Comparison of ENCODE assay signal across 9 mouse cellular contexts in the genomic region with DNA sequence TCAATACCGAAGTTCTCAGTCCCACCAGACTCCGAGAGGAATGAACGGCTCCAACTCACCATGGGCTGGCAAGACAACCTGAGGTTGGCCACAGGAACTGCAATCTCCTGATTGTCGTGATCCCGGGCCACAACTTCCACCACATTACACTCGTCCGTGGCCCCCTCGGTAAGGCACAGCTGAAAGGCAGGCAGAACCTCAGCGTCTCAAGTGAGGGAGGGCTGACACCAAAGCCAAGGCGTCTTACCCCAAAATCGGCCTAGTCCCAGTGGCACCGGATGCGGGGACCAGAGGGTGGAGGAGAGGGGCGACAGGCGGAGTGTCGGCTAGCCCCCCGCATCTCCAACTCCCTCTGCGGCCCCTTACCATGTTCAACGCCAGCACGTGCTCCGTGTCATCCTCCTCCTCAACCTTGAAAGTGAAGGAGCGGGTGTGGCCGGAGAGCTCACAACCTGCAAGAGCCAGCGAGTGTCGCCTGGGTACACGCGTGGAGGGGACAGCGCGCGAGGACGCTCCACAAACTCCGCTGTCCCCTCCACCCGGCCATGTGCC. TPM values are rescaled to one million over a fixed set of nuclear protein-coding genes. Genes with fewer than 3 reads are reported as not detected.
DNase-seq lines count a peak whose midpoint lies in the region; ATAC-seq and TF ChIP-seq lines count a peak whose summit lies in the region.
"Had no signal": no experiment of that assay in that cellular context is flagged by ENCODE, and none has a peak within 500 bp of the region (broad histone marks: within the 10 kb centered on the region; RNA-seq: fewer than 3 reads in every experiment).

No protein-coding gene starts in this region.

- TF ChIP-seq POLR2A in small intestine, adult 2 months (IDR thresholded peaks at IDR 0.05; ENCODE audit: low read depth, low read length): no peak

- intact Hi-C loops in left cerebral cortex, postnatal 14 days (cut with DNase I): loop anchor here (5.0 kb wide), 1 partner anchor 91 kb away; no protein-coding TSS in a partner anchor

- H3K9ac ChIP-seq in lung, embryonic 16.5 days (ENCODE audit: low read length): peak overlapping the region; percentile 74
- peak overlapping the region; percentile 61 for H3K9ac ChIP-seq in forebrain, postnatal 0 days
- H3K9ac ChIP-seq in liver, embryonic 12.5 days: peak overlapping the region; percentile 94

- H3K4me2 ChIP-seq in lung, embryonic 16.5 days (ENCODE audit: low read depth, low read length): peak overlapping the region; percentile 91
- peak overlapping the region; percentile 91 for H3K4me2 ChIP-seq in forebrain, postnatal 0 days (ENCODE audit: low read depth)
- peak overlapping the region; percentile 97 for H3K4me2 ChIP-seq in liver, embryonic 12.5 days

- ATAC-seq in lung, embryonic 16.5 days (ENCODE audit: low read depth): peak; percentile 2; the same call in 1 of the 2 replicates
- ATAC-seq in forebrain, postnatal 0 days: no peak; the same call in 1 of the 2 replicates
- peak; percentile 34; the same call in 1 of the 2 replicates for ATAC-seq in liver, embryonic 12.5 days

- no peaks in the 10 kb centered on the region for H3K9me3 ChIP-seq in lung, embryonic 16.5 days (ENCODE audit: control insufficient read depth, low read length)
- H3K9me3 ChIP-seq in forebrain, postnatal 0 days (ENCODE audit: low read length): no peaks in the 10 kb centered on the region
- no peaks in the 10 kb centered on the region for H3K9me3 ChIP-seq in liver, embryonic 12.5 days (replicated peaks)

- no peak for TF ChIP-seq CTCF in forebrain, postnatal 0 days (IDR thresholded peaks at IDR 0.05; ENCODE audit: low read depth)
- TF ChIP-seq CTCF in small intestine, adult 2 months (IDR thresholded peaks at IDR 0.05; ENCODE audit: extremely low read depth, insufficient read length, insufficient replicate concordance, low read depth, low read length): no peak

- H3K4me1 ChIP-seq in lung, embryonic 16.5 days (replicated peaks; ENCODE audit: control insufficient read depth, insufficient read depth, low read length): peaks cover 20% of the 10 kb centered on the region
- H3K4me1 ChIP-seq in forebrain, postnatal 0 days (ENCODE audit: insufficient read depth): 0 out of 2 replicates have a peak, but pooled peaks cover 8% of the 10 kb centered on the region
- peaks cover 50% of the 10 kb centered on the region for H3K4me1 ChIP-seq in liver, embryonic 12.5 days
- H3K4me1 ChIP-seq in small intestine, adult 2 months (ENCODE audit: control insufficient read depth, insufficient read depth, insufficient read length, low read length): peaks cover 16% of the 10 kb centered on the region

- no peak overlapping the region for H3K27ac ChIP-seq in lung, embryonic 16.5 days (ENCODE audit: low read length)
- no peak overlapping the region for H3K27ac ChIP-seq in forebrain, postnatal 0 days (ENCODE audit: low read depth, low read length)
- H3K27ac ChIP-seq in liver, embryonic 12.5 days: peak overlapping the region; percentile 70
- H3K27ac ChIP-seq in small intestine, adult 2 months (ENCODE audit: insufficient read depth, low read depth, low read length): no peak overlapping the region

- H3K36me3 ChIP-seq in lung, embryonic 16.5 days (ENCODE audit: control insufficient read depth, insufficient read depth, low read length): peaks cover 16% of the 10 kb centered on the region
- peaks cover 14% of the 10 kb centered on the region for H3K36me3 ChIP-seq in forebrain, postnatal 0 days (ENCODE audit: insufficient read depth)
- peaks cover 44% of the 10 kb centered on the region for H3K36me3 ChIP-seq in liver, embryonic 12.5 days
- peaks cover 14% of the 10 kb centered on the region for H3K36me3 ChIP-seq in small intestine, adult 2 months (ENCODE audit: control insufficient read depth, insufficient read depth, low read length)

- under 1% methylated on average over 33 of the region's 33 CpGs for WGBS in lung, embryonic 16.5 days
- 3% methylated on average over 33 of the region's 33 CpGs for WGBS in forebrain, postnatal 0 days
- WGBS in liver, embryonic 12.5 days (ENCODE audit: insufficient replicate concordance): under 1% methylated on average over 33 of the region's 33 CpGs
- 1% methylated on average over 33 of the region's 33 CpGs for WGBS in small intestine, adult 2 months

- peak; percentile 41 to 72 for DNase-seq in adrenal gland, adult (ENCODE audit: inconsistent age in 2 of 2, low spot score in 1 of 2)
- DNase-seq in adrenal gland, adult 8-10 months: no peak
- DNase-seq in lung, postnatal 4 days: no peak
- no peak for DNase-seq in forebrain, postnatal 0 days
- DNase-seq in left cerebral cortex, postnatal 14 days (ENCODE audit: low spot score in 2 of 2): no peak

- H3K27me3 ChIP-seq in lung, embryonic 16.5 days (ENCODE audit: control insufficient read depth, insufficient read depth, low read depth, low read length): peaks cover 27% of the 10 kb centered on the region
- peaks cover 24% of the 10 kb centered on the region for H3K27me3 ChIP-seq in forebrain, postnatal 0 days (ENCODE audit: insufficient read depth, low read length)
- peaks cover 34% of the 10 kb centered on the region for H3K27me3 ChIP-seq in liver, embryonic 12.5 days (replicated peaks)
- H3K27me3 ChIP-seq in small intestine, adult 2 months (ENCODE audit: control insufficient read depth, insufficient read depth, low read length): peaks cover 19% of the 10 kb centered on the region

- peak overlapping the region; percentile 61 for H3K4me3 ChIP-seq in lung, embryonic 16.5 days (ENCODE audit: low read length)
- peak overlapping the region; percentile 64 for H3K4me3 ChIP-seq in forebrain, postnatal 0 days (ENCODE audit: low read depth, low read length)
- peak overlapping the region; percentile 95 for H3K4me3 ChIP-seq in liver, embryonic 12.5 days
- peak overlapping the region; percentile 96 for H3K4me3 ChIP-seq in small intestine, adult 2 months (ENCODE audit: low read depth, low read length)

RNA-seq across cellular contexts. Expression of a gene that starts 0.6 kb away (rescaled TPM):
- 10 to 100 TPM; 26.4 to 35.4 (median 29.2) TPM for total RNA-seq in adrenal gland, adult 8-10 months (2022)
- polyA plus RNA-seq in lung, embryonic 16.5 days (2015; fragmentation: Nextera tagmentation; extraction: Ambion mirVana): 14.7 and 15.8 TPM in 2 replicates
- 34.7 and 55.2 TPM in 2 replicates for total RNA-seq in forebrain, postnatal 0 days (2014; rRNA removed)
- 7.8 and 11.5 TPM in 2 replicates for polyA plus RNA-seq in forebrain, postnatal 0 days (2015; fragmentation: Nextera tagmentation; extraction: Ambion mirVana)
- 13.7 and 14.8 TPM in 2 replicates for polyA plus RNA-seq in liver, embryonic 12.5 days (2016; fragmentation: Nextera tagmentation; extraction: Ambion mirVana)
- polyA plus RNA-seq in small intestine, adult 2 months (2012; rRNA removed): 12.9 and 24.5 TPM in 2 replicates
- 1 to 10 TPM; 6.8 to 7.6 TPM for total RNA-seq in left cerebral cortex, postnatal 14 days (2021)

RNA-seq across cellular contexts. Expression of a gene that starts 6.1 kb away (rescaled TPM):
- not detected for total RNA-seq in adrenal gland, adult 8-10 months (2022)
- not detected in 2 replicates for polyA plus RNA-seq in lung, embryonic 16.5 days (2015; fragmentation: Nextera tagmentation; extraction: Ambion mirVana)
- 1.00 TPM in 1 of 2 replicates, not detected in the other for total RNA-seq in forebrain, postnatal 0 days (2014; rRNA removed)
- 0.24 and 0.26 TPM in 2 replicates for polyA plus RNA-seq in forebrain, postnatal 0 days (2015; fragmentation: Nextera tagmentation; extraction: Ambion mirVana)
- polyA plus RNA-seq in liver, embryonic 12.5 days (2016; fragmentation: Nextera tagmentation; extraction: Ambion mirVana): not detected in 2 replicates
- polyA plus RNA-seq in small intestine, adult 2 months (2012; rRNA removed): not detected in 2 replicates
- not detected for total RNA-seq in left cerebral cortex, postnatal 14 days (2021)
- total RNA-seq: layer of hippocampus, adult 18-20 months had no signal

RNA-seq across cellular contexts. Expression of a gene that starts 34.9 kb away (rescaled TPM):
- 10 to 100 TPM; 67.3 to 95.3 (median 84.0) TPM for total RNA-seq in adrenal gland, adult 8-10 months (2022)
- polyA plus RNA-seq in lung, embryonic 16.5 days (2015; fragmentation: Nextera tagmentation; extraction: Ambion mirVana): 47.0 and 48.5 TPM in 2 replicates
- total RNA-seq in forebrain, postnatal 0 days (2014; rRNA removed): 214 and 247 TPM in 2 replicates
- polyA plus RNA-seq in forebrain, postnatal 0 days (2015; fragmentation: Nextera tagmentation; extraction: Ambion mirVana): 46.8 and 67.8 TPM in 2 replicates
- polyA plus RNA-seq in liver, embryonic 12.5 days (2016; fragmentation: Nextera tagmentation; extraction: Ambion mirVana): 34.8 and 37.9 TPM in 2 replicates
- polyA plus RNA-seq in small intestine, adult 2 months (2012; rRNA removed): 3.4 and 8.3 TPM in 2 replicates
- 100 to 1,000 TPM; 132 to 136 TPM for total RNA-seq in left cerebral cortex, postnatal 14 days (2021)

Comparison
In these comparisons a context has a peak if more than half of its experiments do, and no peak if none do; other contexts are left out.
1. DNase-seq: peak in adrenal gland, adult (2 of 2); none in adrenal gland, adult 8-10 months (single experiment), lung, postnatal 4 days (0 of 2), forebrain, postnatal 0 days (single experiment) and left cerebral cortex, postnatal 14 days (0 of 2).
2. Peak in every context shown above with its lines, with median percentiles within 50 percentile points of each other: H3K4me2 ChIP-seq, H3K4me3 ChIP-seq and H3K9ac ChIP-seq.